Mouse (Mus musculus) ES-E14 (cell line): ENCODE results near the gene Zfp473. TPM values are rescaled to one million over a fixed set of nuclear protein-coding genes. Genes with fewer than 3 reads are reported as not detected.
"Not testable (repeated sequence)": the region's sequence is repeated elsewhere in the genome, so short reads cannot be mapped to it uniquely, and the experiment has no call there.

ENCODE experiments used
- DNase-seq: peaks from one replicate; pipeline ENCODE4 v3.0.0-alpha.2; 2013; ENCODE audit warnings: low read depth, low spot score
- H3K27ac ChIP-seq: 2 replicates; pipeline ENCODE4 v1.5.1; 2012; ENCODE audit warnings: low read depth, mild to moderate bottlenecking, low read length, moderate library complexity, mixed read lengths; ENCODE audit not compliant: poor library complexity, insufficient read depth, severe bottlenecking
- H3K36me3 ChIP-seq: 2 replicates; pipeline ENCODE4 v1.6.1; 2012; ENCODE audit warnings: mild to moderate bottlenecking, low read length, moderate library complexity, mixed read lengths; ENCODE audit not compliant: control insufficient read depth, poor library complexity, insufficient read depth, severe bottlenecking
- H3K4me1 ChIP-seq, 2 experiments: fragments of 150-350 bp in 1 of 2; sonication (generic) in 1 of 2; 2 replicates each; pipeline ENCODE4 v1.6.1; 2012; ENCODE audit warnings: low read length in 2 of 2, mild to moderate bottlenecking in 1 of 2, mixed read lengths in 1 of 2; ENCODE audit not compliant: control insufficient read depth in 2 of 2, insufficient read depth in 2 of 2, poor library complexity in 1 of 2
- H3K4me3 ChIP-seq, 2 experiments: fragments of 150-350 bp in 1 of 2; sonication (generic) in 1 of 2; 2 replicates each; pipeline ENCODE4 v1.5.1; 2012; ENCODE audit warnings: low read length in 2 of 2, low read depth in 1 of 2, mild to moderate bottlenecking in 1 of 2, mixed read lengths in 1 of 2; ENCODE audit not compliant: insufficient read depth in 1 of 2, poor library complexity in 1 of 2, severe bottlenecking in 1 of 2
- H3K9ac ChIP-seq: 2 replicates; pipeline ENCODE4 v1.6.1; 2012; ENCODE audit warnings: low read depth, mild to moderate bottlenecking, low read length, mixed read lengths; ENCODE audit not compliant: poor library complexity, insufficient read depth, severe bottlenecking
- H3K9me3 ChIP-seq: fragments of 150-350 bp; sonication (generic); 2 replicates; pipeline ENCODE4 v1.6.1; 2012; ENCODE audit warnings: low read depth, mild to moderate bottlenecking, low read length; ENCODE audit not compliant: control insufficient read depth, insufficient read depth
- CHD2 ChIP-seq: IDR thresholded peaks from 2 replicates; pipeline ENCODE4 v1.6.1; 2014; ENCODE audit warnings: mild to moderate bottlenecking, low read depth, low read length, inconsistent platforms
- HCFC1 ChIP-seq: IDR thresholded peaks from 2 replicates; pipeline ENCODE4 v1.6.1; 2012; ENCODE audit warnings: low read length, inconsistent platforms, borderline replicate concordance; ENCODE audit not compliant: insufficient read depth
- MAFK ChIP-seq: IDR thresholded peaks from 2 replicates; pipeline ENCODE4 v1.6.1; 2014; ENCODE audit warnings: mild to moderate bottlenecking, low read depth, low read length, inconsistent platforms; ENCODE audit not compliant: insufficient read depth
- ZC3H11A ChIP-seq: IDR thresholded peaks from 2 replicates; pipeline ENCODE4 v1.6.1; 2012; ENCODE audit warnings: low read depth, mild to moderate bottlenecking, inconsistent platforms, low read length, borderline replicate concordance
- ZNF384 ChIP-seq: IDR thresholded peaks from 2 replicates; pipeline ENCODE4 v1.6.1; 2012; ENCODE audit warnings: low read depth, low read length, inconsistent platforms
- in situ Hi-C, 2 experiments: fragments of 600-800 bp; cut with MboI; formaldehyde crosslinking; loops; one replicate each; pipeline ENCODE4 v1.15.1; 2025; ENCODE audit warnings: low sequenced_read_pairs in 2 of 2, inconsistent platforms in 1 of 2; ENCODE audit not compliant: unreplicated experiment in 2 of 2
- total RNA-seq: library from RNA; depleted of rRNA; stranded (reverse); fragments of 300-350 nt; gene quantifications from 2 replicates; pipeline ENCODE4 v1.2.3, GENCODE M21; 2012; rRNA removed

Zfp473 gene
- total RNA-seq = 15.1 and 20.3 TPM in 2 replicates

- H3K36me3 ChIP-seq = peaks cover 18% of the 10 kb centered on the region
- in situ Hi-C loops, H3K4me3 ChIP-seq, H3K9me3 ChIP-seq, H3K27ac ChIP-seq, H3K4me1 ChIP-seq, DNase-seq, H3K9ac ChIP-seq: not testable (repeated sequence)
Observed at GRCm38 (mm10) chr7:44750950-44751349, at the start of gene Zfp473. Zfp473 (minus strand) TSS chr7:44751050.

- Histone ChIP-seq H3K9ac (no peak overlapping the region), H3K27ac (no peak overlapping the region), H3K36me3 (no peaks in the 10 kb centered on the region), H3K9me3 (no peaks in the 10 kb centered on the region), H3K4me1 (no peaks in the 10 kb centered on the region), H3K4me3 (no peak overlapping the region)
- no peak for DNase-seq
- in situ Hi-C loops = no loop called here
- TF ChIP-seq HCFC1 = no peak
- TF ChIP-seq MAFK = no peak
- TF ChIP-seq CHD2 = no peak
- no peak for TF ChIP-seq ZC3H11A
- no peak for TF ChIP-seq ZNF384
Observed at GRCm38 (mm10) chr7:44792781-44793180, 41.9 kb upstream of the Zfp473 start.

- Histone ChIP-seq H3K36me3 (no peaks in the 10 kb centered on the region), H3K27ac (no peak overlapping the region), H3K9me3 (no peaks in the 10 kb centered on the region), H3K4me3 (no peak overlapping the region), H3K4me1 (no peaks in the 10 kb centered on the region), H3K9ac (no peak overlapping the region)
- in situ Hi-C loops = no loop called here
- DNase-seq = no peak
- TF ChIP-seq ZNF384 (no peak), HCFC1 (no peak), MAFK (no peak), ZC3H11A (no peak), CHD2 (no peak)
Observed at GRCm38 (mm10) chr7:44790066-44790465, 39.2 kb upstream of the Zfp473 start.

- DNase-seq = no peak
- in situ Hi-C loops = no loop called here
- H3K9ac ChIP-seq = no peak overlapping the region
- H3K4me1 ChIP-seq = no peaks in the 10 kb centered on the region
- no peak for TF ChIP-seq ZC3H11A
- no peak for TF ChIP-seq HCFC1
- no peak for TF ChIP-seq ZNF384
- TF ChIP-seq CHD2 = no peak
- no peak for TF ChIP-seq MAFK
- H3K4me3 ChIP-seq = no peak overlapping the region
- no peaks in the 10 kb centered on the region for H3K9me3 ChIP-seq
- H3K36me3 ChIP-seq = no peaks in the 10 kb centered on the region
- H3K27ac ChIP-seq = no peak overlapping the region
Observed at GRCm38 (mm10) chr7:44789531-44789930, 38.7 kb upstream of the Zfp473 start.

- H3K9ac ChIP-seq = no peak overlapping the region
- in situ Hi-C loops = no loop called here
- no peak overlapping the region for H3K4me3 ChIP-seq
- no peaks in the 10 kb centered on the region for H3K4me1 ChIP-seq
- no peaks in the 10 kb centered on the region for H3K9me3 ChIP-seq
- TF ChIP-seq MAFK = no peak
- no peak for TF ChIP-seq ZC3H11A
- TF ChIP-seq CHD2 = no peak
- no peak for TF ChIP-seq HCFC1
- no peak for TF ChIP-seq ZNF384
- DNase-seq = no peak
- H3K36me3 ChIP-seq = peaks cover 9% of the 10 kb centered on the region; the same call in 1 of the 2 replicates
- no peak overlapping the region for H3K27ac ChIP-seq
Observed at GRCm38 (mm10) chr7:44780101-44780500, 29.3 kb upstream of the Zfp473 start.
